ENCODE assay signal across 14 mouse cellular contexts in the genomic region with DNA sequence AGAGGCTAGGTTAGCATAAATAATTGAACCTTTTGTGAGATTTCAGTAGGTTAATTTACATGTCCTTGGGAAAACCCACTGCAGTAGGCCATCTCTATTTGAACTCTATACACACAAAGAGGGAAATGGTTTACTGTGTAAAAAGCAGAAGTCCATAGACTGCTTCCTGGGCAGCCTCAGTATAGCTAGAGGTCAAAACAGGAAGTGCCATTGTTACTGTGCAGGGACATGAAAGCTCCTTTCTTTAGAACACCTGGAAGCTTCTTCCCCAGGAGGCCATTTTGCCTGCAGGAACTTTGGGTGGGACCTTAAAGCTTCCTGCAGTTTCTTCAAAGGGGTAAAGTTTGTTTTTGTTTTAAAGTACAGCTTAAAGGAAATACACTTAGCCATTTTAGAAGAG. TPM values are rescaled to one million over a fixed set of nuclear protein-coding genes. Genes with fewer than 3 reads are reported as not detected.
DNase-seq lines count a peak whose midpoint lies in the region; ATAC-seq and TF ChIP-seq lines count a peak whose summit lies in the region.
"Had no signal": no experiment of that assay in that cellular context is flagged by ENCODE, and none has a peak within 500 bp of the region (broad histone marks: within the 10 kb centered on the region; RNA-seq: fewer than 3 reads in every experiment).

No protein-coding gene starts in this region.

- no peaks in the 10 kb centered on the region for H3K36me3 ChIP-seq in liver, adult 2 months (ENCODE audit: control insufficient read depth, insufficient read depth, low read length)
- H3K36me3 ChIP-seq: heart, embryonic 15.5 days; midbrain, embryonic 12.5 days; neural tube, embryonic 13.5 days; stomach, embryonic 15.5 days had no signal

- H3K4me1 ChIP-seq in liver, adult 2 months (ENCODE audit: control insufficient read depth, insufficient read depth, low read length), result no peaks in the 10 kb centered on the region
- H3K4me1 ChIP-seq: heart, embryonic 15.5 days; midbrain, embryonic 12.5 days; neural tube, embryonic 13.5 days; stomach, embryonic 15.5 days had no signal

- no peak overlapping the region for H3K9ac ChIP-seq in liver, adult 2 months (ENCODE audit: low read depth, low read length)
- H3K9ac ChIP-seq: heart, embryonic 15.5 days; midbrain, embryonic 12.5 days; neural tube, embryonic 13.5 days; stomach, embryonic 15.5 days had no signal

- TF ChIP-seq POLR2A in liver, adult 2 months (IDR thresholded peaks at IDR 0.05; ENCODE audit: extremely low read depth, insufficient read depth, low read length), result no peak

- no peak for TF ChIP-seq CTCF in liver, adult 2 months (IDR thresholded peaks at IDR 0.05; ENCODE audit: low read depth, low read length)

- H3K79me2 ChIP-seq in liver, adult 2 months (ENCODE audit: control insufficient read depth, insufficient read depth, low read length), result no peaks in the 10 kb centered on the region

- no peak overlapping the region for H3K27ac ChIP-seq in liver, adult 2 months (replicated peaks; ENCODE audit: insufficient read depth, low read depth, low read length)
- H3K27ac ChIP-seq: heart, embryonic 15.5 days; midbrain, embryonic 12.5 days; neural tube, embryonic 13.5 days; stomach, embryonic 15.5 days had no signal

- ATAC-seq in activated CD4-positive, CD25-positive, alpha-beta regulatory T cell, adult 4 months, result peak; percentile 16
- ATAC-seq in frontal cortex, adult (ENCODE audit: low TSS enrichment), result no peak

- H3K27me3 ChIP-seq in liver, adult 2 months (ENCODE audit: control insufficient read depth, insufficient read depth, low read length), result no peaks in the 10 kb centered on the region
- H3K27me3 ChIP-seq: heart, embryonic 15.5 days; midbrain, embryonic 12.5 days; neural tube, embryonic 13.5 days; stomach, embryonic 15.5 days had no signal

- peak; percentile 20 for DNase-seq in liver, adult 2 months (ENCODE audit: extremely low read depth, low read depth, low spot score)
- no peak for DNase-seq in liver
- DNase-seq in ES-CJ7 (ENCODE audit: low read depth, low spot score), result peak; percentile 91
- DNase-seq in monocyte, adult 2 months (ENCODE audit: low read depth in 1 of 2, low spot score in 2 of 2), result peak; percentile 17 to 24
- no peak for DNase-seq in cerebellum, postnatal 25 days
- DNase-seq: adrenal gland, postnatal 10 days; cerebellum, adult 11-12 months; embryo, embryonic 11 days had no signal

- no peak overlapping the region for H3K4me3 ChIP-seq in liver, adult 2 months (ENCODE audit: insufficient read depth, low read depth, low read length)
- H3K4me3 ChIP-seq: heart, embryonic 15.5 days; midbrain, embryonic 12.5 days; neural tube, embryonic 13.5 days; stomach, embryonic 15.5 days had no signal

RNA-seq across cellular contexts. Expression of gene Slc39a10, which starts 29.0 kb away (rescaled TPM):
- total RNA-seq in liver, adult 2 months (2014; rRNA removed), result 2.5 and 3.0 TPM in 2 replicates
- polyA plus RNA-seq in liver, adult 2 months (2012; rRNA removed), result 0.46 and 0.72 TPM in 2 replicates
- polyA plus RNA-seq in activated CD4-positive, CD25-positive, alpha-beta regulatory T cell, adult 4 months (2017; shearing (Covaris generic)), result 10 to 100 TPM; 12.8 to 13.1 TPM

Comparison
In these comparisons a context has a peak if more than half of its experiments do, and no peak if none do; other contexts are left out.
1. DNase-seq: peak in liver, adult 2 months (single experiment), ES-CJ7 (single experiment) and monocyte, adult 2 months (2 of 2); none in liver (single experiment) and cerebellum, postnatal 25 days (0 of 2).